Mouse (Mus musculus) liver, adult 2 months (tissue): ENCODE results near the gene Siglecg.

ENCODE experiments used
- CTCF ChIP-seq: fragments of 200-500 bp; IDR thresholded peaks from 2 replicates; pipeline ENCODE4 v1.5.1; 2011; ENCODE audit warnings: low read depth, low read length, control low read depth
- POLR2A ChIP-seq: fragments of 200-500 bp; IDR thresholded peaks from 2 replicates; pipeline ENCODE4 v1.6.1; 2011; ENCODE audit warnings: low read length, control low read depth; ENCODE audit not compliant: insufficient read depth; ENCODE audit errors: extremely low read depth

DNA sequence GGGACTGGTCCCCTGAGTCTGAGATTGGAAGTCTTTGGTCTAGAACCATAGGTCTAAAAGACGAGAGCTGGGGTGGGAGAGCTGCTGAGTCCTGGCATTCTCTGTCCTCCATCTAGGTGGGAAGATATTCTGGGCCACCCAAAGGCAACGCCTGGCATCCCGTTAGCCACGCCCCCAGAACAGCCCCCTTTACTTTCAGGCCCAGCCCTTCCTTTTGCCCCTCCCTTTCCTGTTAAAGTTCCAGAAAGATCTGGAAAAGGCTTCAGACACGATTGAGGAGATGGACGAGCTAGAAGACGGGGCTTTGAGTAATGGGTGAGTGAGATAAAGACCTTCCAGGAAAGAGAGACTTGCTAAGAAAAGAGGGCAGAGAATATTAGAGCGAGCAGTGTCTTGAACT is 19.4 kb downstream of the Siglecg start, which contains the start of gene Lim2:
- TF ChIP-seq CTCF (no peak), POLR2A (no peak)
